Mouse (Mus musculus) stomach, postnatal 0 days (tissue): ENCODE results near the gene Cipc.

Experiments
- CTCF ChIP-seq: IDR thresholded peaks from 2 replicates; pipeline ENCODE4 v1.5.1; 2016; ENCODE audit warnings: antibody characterized with exemption, low read depth, mild to moderate bottlenecking, moderate library complexity
- EP300 ChIP-seq: optimal IDR thresholded peaks from 2 replicates; pipeline ENCODE3; 2016; ENCODE audit warnings: antibody characterized with exemption

GRCm38 (mm10) chr12:86898448-86898847, 48.4 kb upstream of the Cipc start:
- TF ChIP-seq CTCF = no peak
- TF ChIP-seq EP300 = no peak
